Mouse (Mus musculus): ENCODE results near the gene Rab3a.

GRCm38 (mm10) chr8:70765838-70766570 lies 11.5 kb downstream of the Rab3a start:
- TF ChIP-seq CTCF (IDR thresholded peaks at IDR 0.05; ENCODE audit: low read depth, low read length), result no peak
- TF ChIP-seq GATA1 (IDR thresholded peaks at IDR 0.05; ENCODE audit: borderline replicate concordance, low read length), result no peak
- no peak for TF ChIP-seq TAL1 (conservative IDR thresholded peaks at IDR 0.05; ENCODE audit: low read depth, low read length)
- TF ChIP-seq POLR2AphosphoS5 (IDR thresholded peaks at IDR 0.05; ENCODE audit: insufficient replicate concordance, low read depth, low read length), result no peak
- TF ChIP-seq GATA2 (IDR thresholded peaks at IDR 0.05; ENCODE audit: borderline replicate concordance, low read depth, low read length), result no peak
